Mouse (Mus musculus): ENCODE measurements around the gene Rhox3c.
"Not testable (repeated sequence)": the region's sequence is repeated elsewhere in the genome, so short reads cannot be mapped to it uniquely, and the experiment has no call there.

Rhox3c gene

GRCm38 (mm10) chrX:37458285-37458684 is at the start of gene Rhox3c:
TSS of gene Rhox3c (plus strand) at chrX:37458585.
- DNase-seq (ENCODE audit: low spot score): not testable (repeated sequence)

- not testable (repeated sequence) for DNase-seq (ENCODE audit: low spot score)
Measured at GRCm38 (mm10) chrX:37411767-37412166, 46.6 kb upstream of the Rhox3c start, which contains the start of gene Rhox2b. TSS of gene Rhox2b (plus strand) at chrX:37412067.

DNA sequence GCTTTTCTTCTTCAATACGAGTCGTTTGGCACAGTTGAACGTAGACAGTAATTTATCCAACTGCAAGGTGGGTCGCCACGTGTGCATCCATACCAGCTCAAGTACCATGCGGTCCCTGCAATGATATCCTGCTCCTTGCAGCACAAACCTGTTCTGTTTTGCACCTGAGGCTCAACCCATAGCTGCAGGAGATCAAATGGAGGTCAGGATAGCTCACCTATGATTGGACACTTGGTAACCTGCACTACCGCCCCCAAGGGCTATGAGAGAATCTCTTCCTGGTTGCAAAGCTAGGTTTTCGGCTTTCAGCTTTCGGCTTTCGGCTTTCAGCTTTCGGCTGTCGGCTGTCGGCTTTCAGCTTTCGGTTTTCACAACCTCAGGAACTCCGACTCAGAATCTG is 26.2 kb upstream of the Rhox3c start, which contains the start of gene Rhox4b:
Gene Rhox4b, plus strand, starts transcription at position 301 of the 400 bp plus-strand sequence.
- DNase-seq (ENCODE audit: low spot score): not testable (repeated sequence)

DNA sequence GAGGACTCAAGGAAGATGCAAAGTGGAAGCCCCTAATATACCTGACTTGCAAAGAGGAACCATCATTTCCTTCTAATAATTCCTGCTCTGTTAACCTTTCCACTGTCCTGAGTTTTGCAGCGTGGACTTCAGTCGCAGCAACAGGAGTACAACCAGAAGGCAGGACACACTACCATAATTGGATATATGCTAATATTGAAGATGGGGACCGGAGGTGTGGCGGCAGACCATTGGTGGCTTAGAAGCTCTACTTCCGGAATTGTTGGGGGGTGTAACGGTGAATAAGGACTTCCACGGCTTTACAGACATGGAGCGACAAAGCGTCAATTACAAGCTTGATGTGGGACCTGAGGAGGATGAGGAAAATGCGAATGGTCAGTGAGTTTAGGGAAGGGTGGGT is 5.0 kb upstream of the Rhox3c start, which contains the start of gene Rhox2c:
Gene Rhox2c, plus strand, starts transcription at position 301 of the 400 bp plus-strand sequence.
- not testable (repeated sequence) for DNase-seq (ENCODE audit: low spot score)

GRCm38 (mm10) chrX:37480037-37480436 is 21.7 kb downstream of the Rhox3c start, which contains the start of gene Rhox4c:
TSS of gene Rhox4c (plus strand) at chrX:37480337.
- DNase-seq (ENCODE audit: low spot score): not testable (repeated sequence)

DNA sequence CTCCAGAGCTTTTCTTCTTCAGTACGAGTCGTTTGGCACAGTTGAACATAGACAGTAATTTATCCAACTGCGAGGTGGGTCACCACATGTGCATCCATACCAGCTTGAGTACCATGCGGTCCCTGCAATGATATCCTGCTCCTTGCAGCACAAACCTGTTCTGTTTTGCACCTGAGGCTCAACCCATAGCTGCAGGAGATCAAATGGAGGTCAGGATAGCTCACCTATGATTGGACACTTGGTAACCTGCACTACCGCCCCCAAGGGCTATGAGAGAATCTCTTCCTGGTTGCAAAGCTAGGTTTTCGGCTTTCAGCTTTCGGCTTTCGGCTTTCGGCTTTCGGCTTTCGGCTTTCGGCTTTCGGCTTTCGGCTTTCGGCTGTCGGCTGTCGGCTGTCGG is 55.7 kb downstream of the Rhox3c start, which contains the start of gene Rhox4d:
Gene Rhox4d, plus strand, starts transcription at position 301 of the 400 bp plus-strand sequence.
- DNase-seq (ENCODE audit: low spot score): not testable (repeated sequence)
